Mouse (Mus musculus): Measurements from ENCODE around the gene Col23a1.

Gene Col23a1

GRCm38 (mm10) chr11:51289564-51290041 lies at the start of gene Col23a1:
Gene Col23a1 (plus strand): TSS chr11:51289920.
- DNase-seq (ENCODE audit: low spot score) = peak; percentile 54

DNA sequence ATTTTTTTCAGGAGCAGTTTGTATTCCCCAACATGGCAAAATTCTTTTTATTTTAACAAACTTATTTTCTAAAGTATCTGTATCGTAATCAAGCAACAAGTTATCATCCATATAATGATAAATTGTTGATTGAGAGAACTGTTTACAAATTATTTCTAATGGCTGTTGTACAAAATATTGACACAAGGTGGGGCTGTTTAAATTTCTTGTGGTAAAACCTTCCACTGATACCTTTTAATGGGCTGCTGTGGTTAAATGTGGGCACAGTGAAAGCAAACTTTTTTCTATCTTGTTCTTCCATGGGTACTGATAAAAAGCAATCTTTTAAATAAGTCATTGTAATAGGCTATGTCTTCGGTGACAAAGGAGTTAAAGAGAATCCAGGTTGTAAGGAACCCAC lies 46.8 kb upstream of the Col23a1 start:
- DNase-seq (ENCODE audit: low spot score) = no peak

DNA sequence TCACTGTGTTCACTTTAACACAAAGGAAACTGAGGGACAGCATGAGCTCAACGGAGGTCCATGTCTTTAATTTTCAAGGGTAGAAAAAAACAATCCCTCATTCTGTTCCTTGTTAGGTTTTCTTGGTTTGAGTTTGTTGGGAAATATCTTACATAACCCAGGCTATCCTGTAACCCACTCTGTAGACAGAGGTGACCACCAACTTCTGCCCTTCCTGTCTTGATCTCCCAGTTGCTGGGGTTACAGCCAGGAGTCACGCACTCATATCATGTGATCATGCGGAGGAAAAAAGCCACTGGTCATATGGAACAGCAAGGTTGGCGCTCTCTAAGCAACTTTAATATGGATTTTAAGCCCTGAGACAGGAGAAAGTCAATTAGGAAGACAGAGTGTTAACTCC lies 32.7 kb upstream of the Col23a1 start:
- DNase-seq (ENCODE audit: low spot score) = no peak

GRCm38 (mm10) chr11:51261680-51262219 lies 28.0 kb upstream of the Col23a1 start, which contains the start of gene Clk4:
Gene Clk4 (plus strand): TSS chr11:51261730.
- no peak for DNase-seq (ENCODE audit: low spot score)

- DNase-seq (ENCODE audit: low spot score) = peak; percentile 99
Measured at GRCm38 (mm10) chr11:51262342-51263285, 27.1 kb upstream of the Col23a1 start, which contains the start of gene BC049762. Gene BC049762 (minus strand): TSS chr11:51263046.

- peak; percentile 84 for DNase-seq (ENCODE audit: low spot score)
Measured at GRCm38 (mm10) chr11:51263286-51263831, 26.4 kb upstream of the Col23a1 start.

GRCm38 (mm10) chr11:51264352-51264751 lies 25.4 kb upstream of the Col23a1 start:
- DNase-seq (ENCODE audit: low spot score) = peak; percentile 14

DNA sequence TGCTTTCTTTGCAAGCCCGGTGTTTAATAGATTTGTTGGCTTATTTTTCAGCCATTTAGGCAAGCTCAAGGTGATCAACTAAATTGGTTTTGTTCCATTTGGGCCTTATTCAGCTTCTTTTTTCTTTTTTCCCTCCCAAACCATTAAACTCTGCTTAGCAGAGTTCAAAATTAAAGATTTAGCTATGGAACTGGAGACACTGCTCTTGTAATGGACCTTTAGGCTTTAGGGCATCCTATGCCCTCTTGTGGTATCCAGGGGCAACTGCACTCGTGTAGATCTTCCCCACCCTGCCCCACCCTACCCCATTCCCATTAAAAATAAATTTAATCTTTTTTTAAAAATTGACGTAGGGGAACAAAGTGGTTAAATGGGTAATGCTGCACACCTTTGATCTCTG lies 24.4 kb upstream of the Col23a1 start:
- no peak for DNase-seq (ENCODE audit: low spot score)

DNA sequence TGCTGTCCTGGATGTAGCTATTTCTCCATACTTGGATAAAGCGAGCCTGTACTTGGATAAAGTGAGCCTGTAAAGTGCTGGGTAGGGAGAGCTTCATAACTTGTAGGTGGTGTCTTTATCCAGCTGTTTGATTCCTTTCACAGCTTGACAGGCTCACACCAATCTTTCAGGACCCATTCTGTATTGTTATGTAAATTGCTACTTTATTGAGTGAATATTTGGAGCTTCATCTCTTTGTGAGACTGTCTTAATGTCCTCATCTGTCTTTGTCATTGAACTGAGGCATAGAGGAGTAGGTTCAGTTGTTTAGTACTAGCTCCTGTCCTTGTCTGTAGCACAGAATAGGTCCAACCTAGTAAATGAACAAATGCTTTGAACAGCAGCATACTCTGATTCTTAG lies 15.3 kb upstream of the Col23a1 start:
- no peak for DNase-seq (ENCODE audit: low spot score)

- DNase-seq (ENCODE audit: low spot score) = peak; percentile 25
Measured at GRCm38 (mm10) chr11:51290066-51290955, 591 bp downstream of the Col23a1 start.

- DNase-seq (ENCODE audit: low spot score) = no peak
Measured at GRCm38 (mm10) chr11:51293956-51294530, 4.3 kb downstream of the Col23a1 start.

DNA sequence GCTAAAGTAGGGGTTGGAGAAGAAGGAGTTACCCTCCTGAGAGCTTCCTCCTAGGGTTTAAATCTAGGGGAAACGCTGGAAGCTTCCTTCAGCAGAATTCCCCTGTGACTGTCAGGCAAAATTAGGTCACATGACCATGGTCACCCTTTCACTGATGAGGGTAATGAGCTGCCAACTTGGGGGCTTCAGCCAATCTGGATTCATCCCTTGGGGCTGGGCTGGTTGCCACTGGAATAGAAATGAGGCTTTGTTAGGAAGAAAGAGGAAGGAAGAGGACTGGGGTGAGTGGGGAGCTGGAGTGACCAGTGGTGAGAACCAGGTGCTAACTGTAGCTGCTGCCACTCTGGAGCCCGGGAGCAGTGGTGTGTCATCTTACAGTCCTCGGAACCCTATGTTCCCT lies 6.0 kb downstream of the Col23a1 start:
- DNase-seq (ENCODE audit: low spot score) = no peak

DNA sequence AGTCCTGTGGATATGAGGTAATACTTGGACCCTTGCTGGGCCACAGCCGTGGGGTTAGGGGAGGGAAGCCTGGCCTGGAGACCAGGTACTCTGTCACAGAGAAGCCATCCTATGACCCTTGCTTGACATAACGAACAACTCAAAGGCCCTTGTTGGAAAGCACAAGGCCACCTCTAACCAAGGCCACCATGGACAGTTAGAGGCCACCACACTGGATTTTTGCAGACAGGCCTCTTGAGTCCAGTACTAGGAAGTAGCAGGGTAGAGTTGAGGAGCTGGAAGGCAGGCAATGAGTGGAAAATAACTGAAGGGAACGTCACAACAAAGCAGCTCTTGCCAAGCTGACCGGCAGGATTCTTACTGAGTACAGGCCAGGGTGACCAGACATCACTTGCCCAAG lies 9.0 kb downstream of the Col23a1 start:
- DNase-seq (ENCODE audit: low spot score) = no peak

GRCm38 (mm10) chr11:51302396-51302795 lies 12.7 kb downstream of the Col23a1 start:
- DNase-seq (ENCODE audit: low spot score) = no peak

GRCm38 (mm10) chr11:51303981-51304553 lies 14.3 kb downstream of the Col23a1 start:
- no peak for DNase-seq (ENCODE audit: low spot score)

DNA sequence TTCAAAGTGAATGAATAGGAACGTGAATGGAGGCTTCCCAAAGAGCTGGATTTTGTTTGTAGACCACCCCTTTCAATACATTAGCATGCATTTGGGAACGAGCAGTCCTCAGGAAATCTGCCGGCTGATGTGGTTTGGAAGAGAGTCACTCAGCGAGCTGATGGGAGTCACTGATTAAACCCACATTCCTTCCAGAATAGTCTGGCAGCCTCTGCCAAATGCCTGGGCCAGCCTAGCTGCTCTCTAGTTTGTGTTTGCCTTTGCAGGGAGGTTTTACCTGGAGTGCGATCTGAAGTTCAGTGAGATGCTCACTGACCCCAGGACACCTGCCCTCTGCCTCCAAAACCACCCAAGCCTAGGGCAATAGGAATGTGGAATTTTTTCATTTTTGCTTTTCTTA lies 18.6 kb downstream of the Col23a1 start:
- DNase-seq (ENCODE audit: low spot score) = peak; percentile 11

DNA sequence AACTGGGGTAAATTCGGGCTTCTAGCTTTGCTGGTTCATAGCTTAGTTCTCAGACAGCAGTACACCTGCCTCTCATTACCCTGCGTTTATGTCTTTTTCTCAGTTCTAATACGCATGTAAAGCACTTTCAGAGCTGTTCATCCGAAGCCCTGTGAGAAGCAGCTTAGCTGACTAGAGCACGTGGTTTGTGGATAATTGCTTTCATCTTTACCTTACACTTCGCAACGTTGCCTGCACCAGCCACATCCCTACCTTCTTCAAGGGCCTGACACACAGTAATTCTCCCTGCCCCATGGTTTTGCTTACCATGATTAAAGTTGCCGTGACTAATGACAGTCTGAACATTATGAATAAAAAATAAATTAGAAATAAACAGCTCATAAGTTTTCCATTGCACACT lies 22.1 kb downstream of the Col23a1 start:
- DNase-seq (ENCODE audit: low spot score) = no peak

GRCm38 (mm10) chr11:51315991-51316810 lies 26.5 kb downstream of the Col23a1 start:
- no peak for DNase-seq (ENCODE audit: low spot score)

DNA sequence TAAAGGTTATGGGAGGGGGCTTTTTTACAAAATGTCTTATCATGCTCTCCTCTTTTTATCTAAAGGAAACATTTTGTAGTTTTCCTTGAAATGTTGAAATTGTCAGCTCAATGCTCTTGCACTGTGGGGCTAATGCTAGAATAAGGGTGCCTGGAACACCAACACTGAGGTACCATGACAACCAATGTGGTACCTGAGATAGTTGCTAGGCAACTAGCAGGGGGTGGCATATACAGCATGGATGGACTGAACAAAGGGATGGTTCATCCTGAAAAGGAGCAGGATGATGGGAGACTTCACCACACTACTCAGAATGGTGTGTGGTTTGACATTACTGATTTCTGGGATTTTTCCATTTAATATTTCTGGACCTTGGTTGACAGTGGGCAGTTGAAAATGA lies 30.9 kb downstream of the Col23a1 start:
- no peak for DNase-seq (ENCODE audit: low spot score)

DNA sequence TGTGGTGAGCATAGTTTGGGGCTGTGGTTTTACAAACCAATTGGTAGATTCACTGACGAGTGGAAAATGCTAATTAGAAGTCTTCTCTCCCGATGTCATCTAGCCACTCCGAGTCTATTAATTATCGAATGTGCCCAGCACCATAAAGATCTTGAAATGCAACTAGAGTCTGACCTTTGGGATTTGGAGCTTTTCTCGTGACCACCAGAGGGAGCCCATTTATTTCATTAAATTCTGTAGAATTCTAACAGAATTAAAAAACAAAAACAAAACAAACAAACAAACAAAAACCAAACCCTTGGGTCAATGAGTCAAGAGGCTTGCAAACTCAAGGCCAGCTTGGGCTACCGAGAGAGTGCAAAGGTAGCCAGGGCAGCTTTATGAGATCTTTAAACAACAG lies 37.2 kb downstream of the Col23a1 start:
- DNase-seq (ENCODE audit: low spot score) = no peak
